Mouse (Mus musculus) gastrocnemius, adult 2 months (tissue): ENCODE data around the gene Gucd1. TPM values are rescaled to one million over a fixed set of nuclear protein-coding genes. Genes with fewer than 3 reads are reported as not detected.
"Not testable (repeated sequence)": the region's sequence is repeated elsewhere in the genome, so short reads cannot be mapped to it uniquely, and the experiment has no call there.

Experiments used
- DNase-seq: peaks from one replicate; pipeline ENCODE4 v3.0.0; 2022
- H3K27ac ChIP-seq: fragments of 200-600 bp; 2 replicates; pipeline ENCODE4 v1.8.1; 2022; ENCODE audit warnings: mild to moderate bottlenecking
- H3K4me3 ChIP-seq: fragments of 200-600 bp; 2 replicates; pipeline ENCODE4 v1.8.1; 2022; ENCODE audit warnings: mild to moderate bottlenecking, moderate library complexity
- CTCF ChIP-seq: fragments of 200-600 bp; IDR thresholded peaks from 2 replicates; pipeline ENCODE4 v1.8.1; 2022; ENCODE audit warnings: antibody characterized with exemption, mild to moderate bottlenecking, moderate library complexity
- intact Hi-C: fragments of 180-260 bp; cut with DNase I; formaldehyde crosslinking; loops from one replicate; pipeline ENCODE4 v1.15.1; 2025
- total RNA-seq, 2 experiments: library from RNA; stranded (reverse); gene quantifications; 2 replicates each; pipeline ENCODE4 v1.2.3; 2021

Gucd1 gene
- total RNA-seq, 2 experiments from 2014 or later: 48.2 to 78.7 TPM

DNA sequence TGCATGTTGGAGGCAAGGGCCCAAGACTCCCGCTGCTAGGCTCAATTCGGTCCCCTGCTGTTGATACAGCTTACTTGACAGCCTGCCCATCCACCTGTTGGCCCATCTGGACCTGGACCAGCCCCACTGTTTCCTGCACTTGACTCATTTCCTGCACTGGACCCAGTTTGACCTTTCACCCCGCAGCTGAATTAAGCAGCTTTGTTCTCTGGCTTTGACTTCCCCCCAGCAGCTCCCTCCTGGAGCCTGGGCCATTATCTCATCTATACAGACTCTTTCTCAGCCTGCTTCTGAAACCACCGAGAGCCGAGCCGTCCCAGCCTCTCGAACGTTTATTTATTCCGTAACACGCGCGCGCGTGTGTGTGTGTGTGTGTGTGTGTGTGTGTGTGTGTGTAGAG is 120.8 kb downstream of the Gucd1 start:
- intact Hi-C loops: no loop called here
- TF ChIP-seq CTCF: no peak
- no peak overlapping the region for H3K27ac ChIP-seq
- no peak overlapping the region for H3K4me3 ChIP-seq
- DNase-seq: peak; percentile 45

- intact Hi-C loops: loop anchor here (5.0 kb wide), 1 partner anchor 77 kb away; the partner anchor contains the start of gene Adora2a
- Histone ChIP-seq H3K27ac (no peak overlapping the region), H3K4me3 (no peak overlapping the region)
- no peak for TF ChIP-seq CTCF
- DNase-seq: no peak
Measured at GRCm38 (mm10) chr10:75394796-75395195, 123.0 kb downstream of the Gucd1 start.

DNA sequence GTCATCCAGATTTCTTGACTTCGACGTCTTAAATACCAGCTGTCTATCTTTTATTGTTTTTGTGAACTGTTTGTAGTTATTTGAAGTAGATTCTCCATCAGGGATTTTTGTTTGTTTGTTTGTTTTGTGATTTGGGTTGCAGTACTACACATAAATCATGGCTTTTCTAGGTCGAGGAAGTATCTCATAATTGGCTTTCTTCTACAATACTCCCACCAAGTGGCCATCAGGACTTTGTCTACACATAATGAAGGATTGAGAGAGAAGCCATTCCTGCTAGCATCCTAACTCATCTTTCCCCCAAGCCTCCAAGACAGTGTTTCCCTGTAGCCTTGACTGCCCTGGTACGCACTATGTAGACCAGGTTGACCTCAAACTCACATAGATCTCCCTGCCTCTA is 126.9 kb downstream of the Gucd1 start:
- TF ChIP-seq CTCF: peak; percentile 53
- H3K27ac ChIP-seq: no peak overlapping the region
- DNase-seq: no peak
- intact Hi-C loops: loop anchor here (5.0 kb wide), 1 partner anchor 74 kb away; the partner anchor contains the start of gene Adora2a
- H3K4me3 ChIP-seq: no peak overlapping the region

DNA sequence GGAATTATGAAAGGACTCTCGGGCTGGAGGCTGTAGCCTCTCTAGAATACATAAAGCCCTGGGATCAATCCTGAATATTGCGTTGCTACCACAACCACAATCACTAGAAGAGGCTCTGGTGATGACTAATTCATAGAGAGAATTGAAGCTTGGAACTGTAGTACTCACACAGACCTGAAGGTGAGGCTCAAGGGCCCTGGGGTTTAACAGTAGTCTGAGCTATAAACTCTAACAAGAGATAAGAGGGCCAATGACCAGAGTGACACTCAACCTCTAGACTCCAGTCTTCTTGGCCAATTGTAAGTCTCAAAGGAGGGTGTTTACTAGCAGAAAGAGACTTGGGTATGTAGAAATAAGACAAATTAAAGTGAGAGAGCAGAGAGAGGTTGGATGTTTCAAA is 127.6 kb downstream of the Gucd1 start:
- DNase-seq: no peak
- H3K4me3 ChIP-seq: no peak overlapping the region
- intact Hi-C loops: loop anchor here (5.0 kb wide), 1 partner anchor 73 kb away; the partner anchor contains the start of gene Adora2a
- no peak overlapping the region for H3K27ac ChIP-seq
- no peak for TF ChIP-seq CTCF

GRCm38 (mm10) chr10:75378688-75379087 is 139.1 kb downstream of the Gucd1 start:
- H3K27ac ChIP-seq: no peak overlapping the region
- TF ChIP-seq CTCF: no peak
- intact Hi-C loops: no loop called here
- H3K4me3 ChIP-seq: peak overlapping the region; percentile 25
- peak; percentile 29 for DNase-seq

- Histone ChIP-seq H3K27ac (peak overlapping the region; percentile 81), H3K4me3 (peak overlapping the region; percentile 49)
- peak; percentile 37 for DNase-seq
- intact Hi-C loops: not testable (repeated sequence)
Measured at GRCm38 (mm10) chr10:75373655-75374351, 144.0 kb downstream of the Gucd1 start.

GRCm38 (mm10) chr10:75365231-75365633 is 152.5 kb downstream of the Gucd1 start:
- Histone ChIP-seq H3K27ac (no peak overlapping the region), H3K4me3 (no peak overlapping the region)
- intact Hi-C loops: no loop called here
- TF ChIP-seq CTCF: no peak
- DNase-seq: no peak

DNA sequence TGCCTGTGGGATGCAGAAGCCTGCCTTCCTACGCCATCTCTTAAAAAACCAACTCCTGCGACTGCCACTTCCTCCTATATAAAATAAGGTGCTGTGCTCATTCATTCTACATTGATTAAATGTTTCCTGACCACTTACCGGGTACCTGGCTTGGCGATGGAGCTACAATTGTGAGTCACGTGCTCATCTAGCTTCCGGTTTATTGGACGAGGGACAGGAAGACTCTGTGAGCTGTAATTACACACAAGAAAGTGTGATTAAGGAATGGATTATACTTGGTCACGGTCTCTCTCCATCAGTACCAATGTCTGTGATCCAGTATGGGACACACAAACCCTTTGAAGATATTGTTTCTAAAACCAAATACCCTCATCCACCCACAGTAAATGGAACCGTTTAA is 153.0 kb downstream of the Gucd1 start:
- DNase-seq: no peak
- intact Hi-C loops: no loop called here
- H3K27ac ChIP-seq: no peak overlapping the region
- TF ChIP-seq CTCF: no peak
- no peak overlapping the region for H3K4me3 ChIP-seq

DNA sequence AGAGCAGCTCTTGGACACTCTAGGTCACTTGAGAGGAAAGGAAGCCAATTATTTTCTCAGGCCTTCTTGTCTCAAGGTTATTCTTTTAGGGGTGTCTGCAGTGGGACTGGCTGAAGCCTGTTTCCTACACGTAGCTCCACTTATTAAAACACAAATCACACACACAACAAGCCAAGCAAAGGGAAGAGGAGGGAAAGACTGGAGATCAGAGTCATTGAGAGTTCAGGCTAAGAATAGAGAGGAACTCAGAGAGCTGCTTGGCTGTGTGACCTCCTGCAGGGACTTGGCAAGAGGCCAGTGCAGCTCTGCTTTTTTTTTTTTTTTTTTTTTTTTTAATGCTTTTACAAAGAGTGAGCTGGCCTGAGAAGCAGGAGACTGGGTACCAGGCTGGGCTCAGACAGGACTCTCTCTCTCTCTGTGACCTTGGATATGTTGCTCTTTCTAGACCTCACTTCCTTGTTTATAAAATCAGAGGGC is 153.5 kb downstream of the Gucd1 start:
- H3K27ac ChIP-seq: peak overlapping the region; percentile 48
- H3K4me3 ChIP-seq, intact Hi-C loops: not testable (repeated sequence)
- DNase-seq: peak; percentile 30

DNA sequence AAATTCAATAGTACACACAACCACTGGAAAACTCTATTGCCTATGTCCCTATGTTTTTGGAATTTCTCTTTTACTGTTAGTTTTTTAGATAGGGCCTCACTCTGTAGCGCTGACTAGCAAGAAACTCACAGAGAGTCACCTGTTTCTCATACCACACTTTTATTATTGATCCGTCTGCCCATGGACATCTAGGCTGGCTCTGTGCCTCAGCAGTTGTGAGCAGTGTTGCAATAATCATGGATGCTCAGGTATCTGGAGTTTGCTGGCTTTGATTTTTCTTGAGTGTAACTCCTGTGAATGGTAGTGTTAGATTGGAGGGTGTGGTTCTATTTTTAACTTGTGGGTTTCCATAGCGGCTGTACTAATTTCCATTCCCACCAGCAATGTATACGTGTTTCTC is 162.4 kb downstream of the Gucd1 start:
- Histone ChIP-seq H3K4me3 (no peak overlapping the region), H3K27ac (no peak overlapping the region)
- no peak for DNase-seq
- intact Hi-C loops: no loop called here
- no peak for TF ChIP-seq CTCF

DNA sequence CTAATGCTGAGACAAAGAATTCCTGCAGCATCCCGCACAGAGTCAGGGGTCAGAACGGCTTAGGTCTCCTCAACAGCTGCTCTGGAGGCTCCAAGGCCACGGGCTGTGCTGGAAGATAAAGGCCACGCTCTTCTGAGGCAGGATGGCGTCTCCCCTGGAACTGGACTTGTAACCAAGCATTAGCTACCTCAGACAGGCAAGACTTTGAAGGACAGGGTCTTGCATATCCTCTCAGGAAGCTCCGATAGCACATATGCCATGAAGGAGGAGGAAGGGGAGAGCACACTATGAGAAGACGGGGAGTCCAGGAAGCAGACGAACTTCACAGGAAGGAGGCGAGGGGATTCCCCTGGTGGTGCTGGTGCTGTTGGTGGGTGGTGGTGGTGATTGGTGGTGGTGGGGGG is 163.9 kb downstream of the Gucd1 start:
- H3K4me3 ChIP-seq, H3K27ac ChIP-seq, DNase-seq, intact Hi-C loops: not testable (repeated sequence)

DNA sequence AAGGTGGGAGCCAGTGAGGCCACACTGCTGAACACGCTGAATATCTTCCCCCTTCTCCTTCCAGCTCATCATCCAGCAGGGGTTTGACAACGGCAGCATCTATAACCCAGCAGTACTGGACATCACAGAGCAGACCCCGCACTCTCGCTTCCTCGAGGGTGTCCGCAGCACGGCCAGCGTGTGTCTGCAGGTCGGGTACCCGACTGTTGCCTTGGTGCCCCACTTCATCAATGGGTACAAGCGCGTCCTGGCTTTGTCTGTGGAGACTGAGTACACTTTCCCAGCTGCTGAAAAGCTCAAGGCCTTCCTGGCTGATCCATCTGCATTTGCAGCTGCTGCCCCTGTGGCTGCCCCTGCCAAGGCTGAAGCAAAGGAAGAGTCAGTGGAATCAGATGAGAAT is 165.2 kb downstream of the Gucd1 start:
- intact Hi-C loops: no loop called here
- no peak for DNase-seq
- no peak overlapping the region for H3K4me3 ChIP-seq
- no peak for TF ChIP-seq CTCF
- no peak overlapping the region for H3K27ac ChIP-seq

DNA sequence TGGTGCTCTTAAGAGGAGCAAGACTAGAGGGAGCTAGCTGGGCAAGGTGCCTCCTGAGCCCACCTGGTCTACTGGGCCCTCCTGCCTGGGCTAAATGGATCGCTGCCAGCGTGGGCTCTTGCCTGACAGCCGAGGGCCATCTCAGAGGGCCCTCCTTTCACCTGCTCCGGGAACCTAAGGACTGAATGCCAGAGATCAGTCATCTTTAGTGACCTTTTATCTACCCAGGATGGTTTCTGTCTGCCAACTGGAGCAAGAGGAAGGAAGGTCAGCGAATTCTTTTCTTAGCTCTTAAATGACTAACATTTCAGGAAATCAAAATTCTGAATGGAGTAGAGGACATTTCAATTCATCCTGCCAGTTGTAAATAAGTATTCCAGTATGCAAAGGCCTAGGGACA is 167.2 kb downstream of the Gucd1 start:
- intact Hi-C loops: no loop called here
- no peak overlapping the region; the same call in 1 of the 2 replicates for H3K27ac ChIP-seq
- no peak overlapping the region for H3K4me3 ChIP-seq
- no peak for DNase-seq
- no peak for TF ChIP-seq CTCF

GRCm38 (mm10) chr10:75345265-75345664 is 172.5 kb downstream of the Gucd1 start:
- no peak for DNase-seq
- H3K27ac ChIP-seq: no peak overlapping the region

DNA sequence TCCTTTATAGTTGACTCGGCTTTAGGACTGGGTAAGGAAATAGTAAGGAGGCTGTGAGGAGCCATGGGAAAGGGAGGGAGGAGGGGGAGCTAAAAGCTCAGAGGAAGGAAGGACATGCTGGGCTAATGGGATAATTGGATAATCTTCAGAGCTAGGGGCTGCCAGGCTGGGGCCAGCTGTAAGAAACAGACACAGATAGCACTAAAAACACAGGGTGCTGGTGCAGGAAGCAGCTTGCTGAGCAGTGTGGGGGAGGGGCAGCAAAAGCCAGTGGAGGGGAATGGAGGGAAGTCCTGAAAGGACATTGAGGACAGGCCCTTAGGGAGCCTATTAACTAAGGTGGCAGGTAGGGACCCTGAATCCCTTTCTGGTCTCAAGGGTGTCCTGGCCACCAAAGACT is 173.2 kb downstream of the Gucd1 start:
- intact Hi-C loops, H3K27ac ChIP-seq, H3K4me3 ChIP-seq, DNase-seq: not testable (repeated sequence)

More at GRCm38 (mm10) chr10:75345265-75345664, 172.5 kb downstream of the Gucd1 start:
- no peak for TF ChIP-seq CTCF
- no peak overlapping the region for H3K4me3 ChIP-seq
- intact Hi-C loops: no loop called here
